27 mouse cellular contexts compared by ENCODE assay signal in genomic region chr17:71207268-71207667, GRCm38 (mm10). TPM values are rescaled to one million over a fixed set of nuclear protein-coding genes. Genes with fewer than 3 reads are reported as not detected.
DNase-seq lines count a peak whose midpoint lies in the region; ATAC-seq and TF ChIP-seq lines count a peak whose summit lies in the region.
"Had no signal": no experiment of that assay in that cellular context is flagged by ENCODE, and none has a peak within 500 bp of the region (broad histone marks: within the 10 kb centered on the region; RNA-seq: fewer than 3 reads in every experiment).

No protein-coding gene starts in this region.

- no peaks in the 10 kb centered on the region for H3K27me3 ChIP-seq in kidney, adult 2 months (replicated peaks; ENCODE audit: control insufficient read depth, insufficient read depth, low read length)
- H3K27me3 ChIP-seq in liver, embryonic 11.5 days (replicated peaks; ENCODE audit: control insufficient read depth, insufficient read depth, low read length), result no peaks in the 10 kb centered on the region
- no peaks in the 10 kb centered on the region for H3K27me3 ChIP-seq in liver, embryonic 14.5 days (ENCODE audit: control insufficient read depth, insufficient read depth, low read length)
- no peaks in the 10 kb centered on the region for H3K27me3 ChIP-seq in hindbrain, embryonic 16.5 days (replicated peaks; ENCODE audit: control insufficient read depth, insufficient read depth, low read length)
- H3K27me3 ChIP-seq: heart, embryonic 15.5 days; hindbrain, embryonic 13.5 days; limb, embryonic 15.5 days; midbrain, embryonic 13.5 days; neural tube, embryonic 13.5 days; stomach, embryonic 15.5 days had no signal

- no peak for TF ChIP-seq CTCF in kidney, adult 2 months (conservative IDR thresholded peaks at IDR 0.05; ENCODE audit: insufficient read depth, insufficient read length, low read depth, low read length)
- TF ChIP-seq CTCF in liver, embryonic 14.5 days (IDR thresholded peaks at IDR 0.05; ENCODE audit: low read depth), result no peak

- peak overlapping the region; percentile 12; the same call in 1 of the 2 replicates for H3K4me2 ChIP-seq in liver, embryonic 11.5 days
- peak overlapping the region; percentile 77 for H3K4me2 ChIP-seq in liver, embryonic 14.5 days (ENCODE audit: low read depth)
- H3K4me2 ChIP-seq in hindbrain, embryonic 16.5 days (ENCODE audit: low read length), result no peak overlapping the region
- H3K4me2 ChIP-seq: heart, embryonic 15.5 days; hindbrain, embryonic 13.5 days; limb, embryonic 15.5 days; midbrain, embryonic 13.5 days; neural tube, embryonic 13.5 days; stomach, embryonic 15.5 days had no signal

- H3K4me3 ChIP-seq in kidney, adult 2 months (ENCODE audit: insufficient read depth, low read depth, low read length), result no peak overlapping the region
- H3K4me3 ChIP-seq in liver, embryonic 11.5 days (ENCODE audit: low read depth, low read length), result no peak overlapping the region
- peak overlapping the region; percentile 36 to 62 for H3K4me3 ChIP-seq in liver, embryonic 14.5 days (ENCODE audit: insufficient read depth in 1 of 2, low read depth in 2 of 2, low read length in 2 of 2)
- H3K4me3 ChIP-seq in hindbrain, embryonic 16.5 days (ENCODE audit: low read length), result no peak overlapping the region
- H3K4me3 ChIP-seq: gastrocnemius, adult 2 months; heart, embryonic 15.5 days; hindbrain, embryonic 13.5 days; limb, embryonic 10.5 days; limb, embryonic 15.5 days; midbrain, embryonic 13.5 days; neural tube, embryonic 13.5 days; stomach, embryonic 15.5 days had no signal

- peaks cover 35% of the 10 kb centered on the region for H3K4me1 ChIP-seq in kidney, adult 2 months (ENCODE audit: control insufficient read depth, insufficient read depth, low read length)
- peaks cover 46% of the 10 kb centered on the region for H3K4me1 ChIP-seq in liver, embryonic 11.5 days (replicated peaks; ENCODE audit: control insufficient read depth, insufficient read depth, low read length)
- peaks cover 47 to 60% of the 10 kb centered on the region in 2 experiments for H3K4me1 ChIP-seq in liver, embryonic 14.5 days (replicated peaks; ENCODE audit: control insufficient read depth in 2 of 2, insufficient read depth in 2 of 2, low read length in 1 of 2)
- H3K4me1 ChIP-seq in hindbrain, embryonic 16.5 days (ENCODE audit: control insufficient read depth, insufficient read depth, low read depth, low read length), result peaks cover 4% of the 10 kb centered on the region; the same call in 1 of the 2 replicates
- H3K4me1 ChIP-seq: stomach, embryonic 15.5 days had no signal

- ATAC-seq in liver, embryonic 11.5 days (replicated peaks; ENCODE audit: low FRiP score), result no peak
- no peak for ATAC-seq in liver, embryonic 14.5 days (ENCODE audit: insufficient read depth)
- ATAC-seq in hindbrain, embryonic 16.5 days, result no peak
- ATAC-seq: forebrain, embryonic 16.5 days; lung, postnatal 0 days; midbrain, embryonic 13.5 days had no signal

- TF ChIP-seq EP300 in liver, embryonic 14.5 days (IDR thresholded peaks at IDR 0.05; ENCODE audit: low read depth), result no peak

- no peak for TF ChIP-seq POLR2A in kidney, adult 2 months (IDR thresholded peaks at IDR 0.05; ENCODE audit: low read depth, low read length)

- H3K9ac ChIP-seq in liver, embryonic 11.5 days (ENCODE audit: low read depth, low read length), result no peak overlapping the region
- H3K9ac ChIP-seq in liver, embryonic 14.5 days (replicated peaks), result no peak overlapping the region
- no peak overlapping the region for H3K9ac ChIP-seq in hindbrain, embryonic 16.5 days (ENCODE audit: low read depth, low read length)
- H3K9ac ChIP-seq: heart, embryonic 15.5 days; hindbrain, embryonic 13.5 days; limb, embryonic 15.5 days; midbrain, embryonic 13.5 days; neural tube, embryonic 13.5 days; stomach, embryonic 15.5 days had no signal

- no peaks in the 10 kb centered on the region for H3K9me3 ChIP-seq in liver, embryonic 11.5 days (ENCODE audit: control insufficient read depth, low read length)
- no peaks in the 10 kb centered on the region for H3K9me3 ChIP-seq in liver, embryonic 14.5 days (ENCODE audit: control insufficient read depth, low read length)
- no peaks in the 10 kb centered on the region for H3K9me3 ChIP-seq in hindbrain, embryonic 16.5 days (ENCODE audit: control insufficient read depth, low read length)
- H3K9me3 ChIP-seq: hindbrain, embryonic 13.5 days; limb, embryonic 10.5 days; limb, embryonic 15.5 days; midbrain, embryonic 13.5 days; neural tube, embryonic 13.5 days; stomach, embryonic 15.5 days had no signal

- no peaks in the 10 kb centered on the region for H3K36me3 ChIP-seq in kidney, adult 2 months (ENCODE audit: control insufficient read depth, insufficient read depth, low read length)
- no peaks in the 10 kb centered on the region for H3K36me3 ChIP-seq in liver, embryonic 11.5 days (ENCODE audit: control insufficient read depth, insufficient read depth, low read length)
- peaks cover 3% of the 10 kb centered on the region for H3K36me3 ChIP-seq in liver, embryonic 14.5 days (replicated peaks; ENCODE audit: control insufficient read depth, insufficient read depth, low read depth)
- H3K36me3 ChIP-seq in hindbrain, embryonic 16.5 days (ENCODE audit: control insufficient read depth, insufficient read depth, low read length), result no peaks in the 10 kb centered on the region
- H3K36me3 ChIP-seq: hindbrain, embryonic 13.5 days; limb, embryonic 15.5 days; midbrain, embryonic 13.5 days; neural tube, embryonic 13.5 days; stomach, embryonic 15.5 days had no signal

- peak overlapping the region; percentile 18; the same call in 1 of the 2 replicates for H3K27ac ChIP-seq in kidney, adult 2 months (ENCODE audit: insufficient read depth, low read depth, low read length)
- peak overlapping the region; percentile 19; the same call in 1 of the 2 replicates for H3K27ac ChIP-seq in liver, embryonic 11.5 days (ENCODE audit: low read depth, low read length)
- H3K27ac ChIP-seq in liver, embryonic 14.5 days, result no peak overlapping the region
- no peak overlapping the region for H3K27ac ChIP-seq in hindbrain, embryonic 16.5 days (ENCODE audit: low read depth, low read length)
- H3K27ac ChIP-seq: gastrocnemius, adult 2 months; heart, embryonic 15.5 days; hindbrain, embryonic 13.5 days; limb, embryonic 10.5 days; limb, embryonic 15.5 days; macrophage; midbrain, embryonic 13.5 days; neural tube, embryonic 13.5 days; stomach, embryonic 15.5 days had no signal

- DNase-seq in kidney, adult 2 months, result no peak
- no peak for DNase-seq in kidney, adult 11 months
- DNase-seq in liver, embryonic 11.5 days (ENCODE audit: low spot score), result no peak
- no peak for DNase-seq in liver, embryonic 14.5 days (ENCODE audit: low read depth in 3 of 3, low spot score in 3 of 3)
- peak; percentile 74 for DNase-seq in yolk sac, embryonic 10.5 days (ENCODE audit: low spot score)
- DNase-seq in thymus, postnatal 36 days, result no peak
- DNase-seq: adrenal gland, adult 8-10 months; B cell, adult 2 months; cerebellum, adult 2 months; cerebellum, postnatal 36 days; gastrocnemius, adult 2 months; heart, postnatal 36 days; kidney, adult 8-10 months; kidney, postnatal 4 days; layer of hippocampus, postnatal 36 days; right cerebral cortex, postnatal 4 days had no signal

- 75% methylated on average over 3 of the region's 3 CpGs for WGBS in kidney, adult 2 months
- 78% methylated on average over 3 of the region's 3 CpGs for WGBS in liver, embryonic 11.5 days
- WGBS in liver, embryonic 14.5 days (ENCODE audit: insufficient replicate concordance), result 93% methylated on average over 3 of the region's 3 CpGs
- 93% methylated on average over 3 of the region's 3 CpGs for WGBS in hindbrain, embryonic 16.5 days

RNA-seq across cellular contexts. Expression of gene Lpin2, which starts 24.9 kb away (rescaled TPM):
- polyA plus RNA-seq in kidney, adult 2 months (2012; rRNA removed), result 17.7 and 20.5 TPM in 2 replicates
- 37.7 and 37.9 TPM in 2 replicates for polyA plus RNA-seq in liver, embryonic 11.5 days (2014; fragmentation: Nextera tagmentation; extraction: Ambion mirVana)
- polyA plus RNA-seq in liver, embryonic 14.5 days (2012; rRNA removed), result 19.5 and 28.6 TPM in 2 replicates
- polyA plus RNA-seq in liver, embryonic 14.5 days (2014; fragmentation: Nextera tagmentation; extraction: Ambion mirVana), result 31.1 and 31.6 TPM in 2 replicates
- polyA plus RNA-seq in hindbrain, embryonic 16.5 days (2015; fragmentation: Nextera tagmentation; extraction: Ambion mirVana), result 42.5 and 47.6 TPM in 2 replicates

Comparison
In these comparisons a context has a peak if more than half of its experiments do, and no peak if none do; other contexts are left out.
1. H3K27ac ChIP-seq: peak in kidney, adult 2 months (single experiment) and liver, embryonic 11.5 days (single experiment); none in liver, embryonic 14.5 days (single experiment) and hindbrain, embryonic 16.5 days (single experiment).
2. H3K4me3 ChIP-seq: peak in liver, embryonic 14.5 days (2 of 2); none in kidney, adult 2 months (single experiment), liver, embryonic 11.5 days (single experiment) and hindbrain, embryonic 16.5 days (single experiment).